Mouse (Mus musculus): ENCODE results near the gene Speer4f1. TPM values are rescaled to one million over a fixed set of nuclear protein-coding genes. Genes with fewer than 3 reads are reported as not detected.
"Not testable (repeated sequence)": the region's sequence is repeated elsewhere in the genome, so short reads cannot be mapped to it uniquely, and the experiment has no call there.

Speer4f1 gene
- total RNA-seq (2014; rRNA removed; ENCODE audit: low replicate concordance), result not detected in 2 replicates
- polyA plus RNA-seq (2015; fragmentation: Nextera tagmentation; extraction: Ambion mirVana), result not detected in 2 replicates

- H3K27me3 ChIP-seq (ENCODE audit: control insufficient read depth, insufficient read depth, low read length); ATAC-seq (ENCODE audit: insufficient read depth, low read depth); H3K9ac ChIP-seq (replicated peaks; ENCODE audit: low read depth, low read length); H3K36me3 ChIP-seq (replicated peaks; ENCODE audit: control insufficient read depth, insufficient read depth, low read length); DNase-seq (ENCODE audit: low spot score); H3K4me3 ChIP-seq (ENCODE audit: low read depth, low read length); H3K9me3 ChIP-seq (replicated peaks; ENCODE audit: control insufficient read depth, low read length); H3K4me2 ChIP-seq (ENCODE audit: low read depth, low read length); H3K4me1 ChIP-seq (ENCODE audit: control insufficient read depth, insufficient read depth); H3K27ac ChIP-seq (ENCODE audit: low read depth): not testable (repeated sequence)
- 70% methylated on average over 1 of the region's 1 CpGs for WGBS
Measured at GRCm38 (mm10) chr5:17475798-17476197, at the start of gene Speer4f1. Gene Speer4f1 (plus strand): TSS chr5:17476098.

- 68% methylated on average over 1 of the region's 1 CpGs for WGBS
- ATAC-seq (ENCODE audit: insufficient read depth, low read depth), result no peak
Measured at GRCm38 (mm10) chr5:17426930-17427329, 49.0 kb upstream of the Speer4f1 start.

GRCm38 (mm10) chr5:17434721-17435120, 41.2 kb upstream of the Speer4f1 start:
- 82% methylated on average over 3 of the region's 3 CpGs for WGBS
- no peak overlapping the region for H3K9ac ChIP-seq (replicated peaks; ENCODE audit: low read depth, low read length)
- no peak overlapping the region for H3K27ac ChIP-seq (ENCODE audit: low read depth)
- H3K27me3 ChIP-seq (ENCODE audit: control insufficient read depth, insufficient read depth, low read length), result no peaks in the 10 kb centered on the region
- no peaks in the 10 kb centered on the region for H3K9me3 ChIP-seq (replicated peaks; ENCODE audit: control insufficient read depth, low read length)
- H3K4me1 ChIP-seq (ENCODE audit: control insufficient read depth, insufficient read depth), result no peaks in the 10 kb centered on the region
- no peak for DNase-seq (ENCODE audit: low spot score)
- no peak for ATAC-seq (ENCODE audit: insufficient read depth, low read depth)
- no peaks in the 10 kb centered on the region for H3K36me3 ChIP-seq (replicated peaks; ENCODE audit: control insufficient read depth, insufficient read depth, low read length)
- no peak overlapping the region for H3K4me3 ChIP-seq (ENCODE audit: low read depth, low read length)
- TF ChIP-seq CTCF (IDR thresholded peaks at IDR 0.05; ENCODE audit: low read depth) (no peak), EP300 (IDR thresholded peaks at IDR 0.05; ENCODE audit: low read depth) (no peak)
- no peak overlapping the region for H3K4me2 ChIP-seq (ENCODE audit: low read depth, low read length)

More at GRCm38 (mm10) chr5:17426930-17427329, 49.0 kb upstream of the Speer4f1 start:
- Histone ChIP-seq H3K36me3 (replicated peaks; ENCODE audit: control insufficient read depth, insufficient read depth, low read length) (no peaks in the 10 kb centered on the region), H3K9ac (replicated peaks; ENCODE audit: low read depth, low read length) (no peak overlapping the region), H3K27ac (ENCODE audit: low read depth) (no peak overlapping the region), H3K4me3 (ENCODE audit: low read depth, low read length) (no peak overlapping the region), H3K4me1 (ENCODE audit: control insufficient read depth, insufficient read depth) (no peaks in the 10 kb centered on the region), H3K4me2 (ENCODE audit: low read depth, low read length) (no peak overlapping the region), H3K27me3 (ENCODE audit: control insufficient read depth, insufficient read depth, low read length) (no peaks in the 10 kb centered on the region), H3K9me3 (replicated peaks; ENCODE audit: control insufficient read depth, low read length) (no peaks in the 10 kb centered on the region)
- TF ChIP-seq EP300 (IDR thresholded peaks at IDR 0.05; ENCODE audit: low read depth), result no peak
- TF ChIP-seq CTCF (IDR thresholded peaks at IDR 0.05; ENCODE audit: low read depth), result no peak
- no peak for DNase-seq (ENCODE audit: low spot score)

- Histone ChIP-seq H3K36me3 (replicated peaks; ENCODE audit: control insufficient read depth, insufficient read depth, low read length) (no peaks in the 10 kb centered on the region), H3K4me1 (ENCODE audit: control insufficient read depth, insufficient read depth) (no peaks in the 10 kb centered on the region), H3K9ac (replicated peaks; ENCODE audit: low read depth, low read length) (no peak overlapping the region), H3K27me3 (ENCODE audit: control insufficient read depth, insufficient read depth, low read length) (no peaks in the 10 kb centered on the region), H3K27ac (ENCODE audit: low read depth) (no peak overlapping the region), H3K9me3 (replicated peaks; ENCODE audit: control insufficient read depth, low read length) (no peaks in the 10 kb centered on the region), H3K4me2 (ENCODE audit: low read depth, low read length) (no peak overlapping the region), H3K4me3 (ENCODE audit: low read depth, low read length) (no peak overlapping the region)
- WGBS, result 42% methylated on average over 2 of the region's 2 CpGs
- ATAC-seq (ENCODE audit: insufficient read depth, low read depth) (no peak), DNase-seq (ENCODE audit: low spot score) (no peak)
- TF ChIP-seq CTCF (IDR thresholded peaks at IDR 0.05; ENCODE audit: low read depth) (no peak), EP300 (IDR thresholded peaks at IDR 0.05; ENCODE audit: low read depth) (no peak)
Measured at GRCm38 (mm10) chr5:17436209-17436608, 39.7 kb upstream of the Speer4f1 start.

- Histone ChIP-seq H3K9me3 (replicated peaks; ENCODE audit: control insufficient read depth, low read length) (no peaks in the 10 kb centered on the region), H3K27ac (ENCODE audit: low read depth) (no peak overlapping the region), H3K36me3 (replicated peaks; ENCODE audit: control insufficient read depth, insufficient read depth, low read length) (no peaks in the 10 kb centered on the region), H3K4me3 (ENCODE audit: low read depth, low read length) (no peak overlapping the region), H3K4me1 (ENCODE audit: control insufficient read depth, insufficient read depth) (no peaks in the 10 kb centered on the region), H3K4me2 (ENCODE audit: low read depth, low read length) (no peak overlapping the region), H3K9ac (replicated peaks; ENCODE audit: low read depth, low read length) (no peak overlapping the region), H3K27me3 (ENCODE audit: control insufficient read depth, insufficient read depth, low read length) (no peaks in the 10 kb centered on the region)
- DNase-seq (ENCODE audit: low spot score) (no peak), ATAC-seq (ENCODE audit: insufficient read depth, low read depth) (no peak)
- TF ChIP-seq CTCF (IDR thresholded peaks at IDR 0.05; ENCODE audit: low read depth) (no peak), EP300 (IDR thresholded peaks at IDR 0.05; ENCODE audit: low read depth) (no peak)
Measured at GRCm38 (mm10) chr5:17439487-17440102, 36.3 kb upstream of the Speer4f1 start.

GRCm38 (mm10) chr5:17454059-17454458, 21.8 kb upstream of the Speer4f1 start:
- H3K9me3 ChIP-seq (replicated peaks; ENCODE audit: control insufficient read depth, low read length), result no peaks in the 10 kb centered on the region
- no peaks in the 10 kb centered on the region for H3K27me3 ChIP-seq (ENCODE audit: control insufficient read depth, insufficient read depth, low read length)
- whole genome bisulfite sequencing, result 76% methylated on average over 5 of the region's 5 CpGs
- H3K4me3 ChIP-seq (ENCODE audit: low read depth, low read length), result no peak overlapping the region
- DNase-seq (ENCODE audit: low spot score) (no peak), ATAC-seq (ENCODE audit: insufficient read depth, low read depth) (no peak)
- H3K36me3 ChIP-seq (replicated peaks; ENCODE audit: control insufficient read depth, insufficient read depth, low read length), result no peaks in the 10 kb centered on the region
- no peak overlapping the region for H3K4me2 ChIP-seq (ENCODE audit: low read depth, low read length)
- TF ChIP-seq CTCF (IDR thresholded peaks at IDR 0.05; ENCODE audit: low read depth) (no peak), EP300 (IDR thresholded peaks at IDR 0.05; ENCODE audit: low read depth) (no peak)
- H3K4me1 ChIP-seq (ENCODE audit: control insufficient read depth, insufficient read depth), result no peaks in the 10 kb centered on the region
- H3K9ac ChIP-seq (replicated peaks; ENCODE audit: low read depth, low read length), result no peak overlapping the region
- H3K27ac ChIP-seq (ENCODE audit: low read depth), result no peak overlapping the region
